Mouse (Mus musculus) forebrain, embryonic 15.5 days (tissue): Measurements from ENCODE around the gene Nelfb. TPM values are rescaled to one million over a fixed set of nuclear protein-coding genes. Genes with fewer than 3 reads are reported as not detected.

ENCODE experiments used
- ATAC-seq: fragments of 200-750 bp; cut with Nextera tagmentation; replicated peaks from 2 replicates; pipeline ENCODE4 v1.8.0; 2017; ENCODE audit warnings: mild to moderate bottlenecking, moderate TSS enrichment, moderate library complexity
- H3K27ac ChIP-seq: fragments of 300-500 bp; sonication (generic); replicated peaks from 2 replicates; pipeline ENCODE4 v1.5.1; 2015; ENCODE audit warnings: mild to moderate bottlenecking, inconsistent platforms
- H3K27me3 ChIP-seq: fragments of 300-500 bp; sonication (generic); 2 replicates; pipeline ENCODE4 v1.6.1; 2015; ENCODE audit warnings: inconsistent platforms
- H3K36me3 ChIP-seq: fragments of 300-500 bp; sonication (generic); 2 replicates; pipeline ENCODE4 v1.6.1; 2015; ENCODE audit warnings: mild to moderate bottlenecking, inconsistent platforms
- H3K4me1 ChIP-seq: fragments of 300-500 bp; sonication (generic); 2 replicates; pipeline ENCODE4 v1.6.1; 2015; ENCODE audit warnings: inconsistent platforms
- H3K4me2 ChIP-seq: fragments of 300-500 bp; sonication (generic); replicated peaks from 2 replicates; pipeline ENCODE4 v1.6.1; 2015; ENCODE audit warnings: mild to moderate bottlenecking, inconsistent platforms
- H3K4me3 ChIP-seq: fragments of 300-500 bp; sonication (generic); 2 replicates; pipeline ENCODE4 v1.5.1; 2015; ENCODE audit warnings: mild to moderate bottlenecking, inconsistent platforms
- H3K9ac ChIP-seq: fragments of 300-500 bp; sonication (generic); replicated peaks from 2 replicates; pipeline ENCODE4 v1.6.1; 2015; ENCODE audit warnings: mild to moderate bottlenecking, inconsistent platforms
- H3K9me3 ChIP-seq: fragments of 300-500 bp; sonication (generic); 2 replicates; pipeline ENCODE4 v1.6.1; 2016; ENCODE audit warnings: inconsistent platforms
- WGBS: fragments of 180-500 bp; shearing (Covaris S2); methylation state at CpG from one replicate; pipeline ENCODE4 v1.1.7; 2015; ENCODE audit warnings: mixed read lengths; 5-methylcytosine and 5-hydroxymethylcytosine counted together
- polyA plus RNA-seq: library from polyadenylated mRNA; unstranded; fragments of >200 nt; fragmentation: Nextera tagmentation; extraction: Ambion mirVana; gene quantifications from 2 replicates; pipeline ENCODE4 v1.2.1, GENCODE M21; 2015

The Nelfb gene
- polyA plus RNA-seq, 1 experiment from 2014 or later: 102 TPM

- H3K4me1 ChIP-seq: peaks cover 29% of the 10 kb centered on the region
- peak overlapping the region; percentile 49 for H3K9ac ChIP-seq
- peak overlapping the region; percentile 91 for H3K4me2 ChIP-seq
- peaks cover 5% of the 10 kb centered on the region; the same call in 1 of the 2 replicates for H3K27me3 ChIP-seq
- H3K4me3 ChIP-seq: peak overlapping the region; percentile 59
- WGBS: under 1% methylated on average over 29 of the region's 29 CpGs
- H3K36me3 ChIP-seq: peaks cover 4% of the 10 kb centered on the region; the same call in 1 of the 2 replicates
- peak; percentile 84 for ATAC-seq
- no peaks in the 10 kb centered on the region for H3K9me3 ChIP-seq
- H3K27ac ChIP-seq: peak overlapping the region; percentile 77
Observed at GRCm38 (mm10) chr2:25240723-25241437, 29.6 kb upstream of the Nelfb start.

GRCm38 (mm10) chr2:25240310-25240709 is 29.0 kb upstream of the Nelfb start:
- peaks cover 29% of the 10 kb centered on the region for H3K4me1 ChIP-seq
- H3K9me3 ChIP-seq: no peaks in the 10 kb centered on the region
- H3K4me3 ChIP-seq: peak overlapping the region; percentile 59
- WGBS: 42% methylated on average over 8 of the region's 8 CpGs
- H3K36me3 ChIP-seq: no peaks in the 10 kb centered on the region
- peak overlapping the region; percentile 49 for H3K9ac ChIP-seq
- H3K27me3 ChIP-seq: peaks cover 5% of the 10 kb centered on the region; the same call in 1 of the 2 replicates
- peak; percentile 33 for ATAC-seq
- H3K27ac ChIP-seq: peak overlapping the region; percentile 77; the same call in 1 of the 2 replicates
- peak overlapping the region; percentile 91 for H3K4me2 ChIP-seq

DNA sequence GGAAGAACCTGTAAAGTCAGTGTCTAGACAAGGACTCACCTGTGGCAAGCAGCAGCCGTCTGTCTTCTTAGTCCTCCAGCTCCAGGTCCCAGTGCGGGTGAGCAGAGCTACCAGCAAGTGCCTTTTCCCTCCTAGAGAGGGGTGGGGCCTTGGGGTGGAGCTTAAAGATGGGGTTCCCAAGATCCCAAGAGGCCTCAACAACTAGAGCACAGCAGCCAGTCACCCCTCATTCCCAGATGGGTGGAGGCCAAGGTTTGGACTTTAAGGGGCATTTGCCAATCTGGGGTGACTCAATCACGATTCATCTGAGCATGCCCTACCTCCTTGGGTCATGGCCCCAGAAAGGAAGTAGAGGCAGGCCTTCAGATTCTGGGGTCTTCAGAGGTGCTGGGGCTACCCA is 28.5 kb upstream of the Nelfb start:
- 89% methylated on average over 3 of the region's 3 CpGs for WGBS
- Histone ChIP-seq H3K36me3 (no peaks in the 10 kb centered on the region), H3K4me2 (no peak overlapping the region), H3K4me3 (no peak overlapping the region), H3K4me1 (peaks cover 29% of the 10 kb centered on the region), H3K27ac (no peak overlapping the region), H3K27me3 (peaks cover 5% of the 10 kb centered on the region; the same call in 1 of the 2 replicates), H3K9me3 (no peaks in the 10 kb centered on the region), H3K9ac (no peak overlapping the region)
- no peak for ATAC-seq

- H3K9ac ChIP-seq: no peak overlapping the region
Observed at GRCm38 (mm10) chr2:25238106-25238505, 26.8 kb upstream of the Nelfb start.

DNA sequence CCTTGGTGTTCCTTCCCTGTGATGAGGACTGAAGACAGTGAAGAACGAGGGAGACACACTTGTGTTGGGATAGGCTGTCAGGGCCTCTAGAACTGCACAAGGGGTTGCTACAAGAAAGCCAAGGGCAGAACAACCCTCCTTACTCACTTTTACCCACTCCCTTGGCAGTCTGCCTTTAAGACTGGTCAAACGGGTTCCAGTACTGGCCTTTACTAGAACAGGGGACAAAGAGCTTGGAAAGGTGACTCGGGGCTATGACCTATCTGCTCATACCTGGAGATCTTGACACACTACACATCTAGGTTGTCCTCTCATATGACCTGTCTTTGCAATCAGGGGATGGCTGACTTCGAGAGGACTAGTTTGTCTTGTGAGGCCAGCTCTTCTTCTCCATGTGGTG is 26.2 kb upstream of the Nelfb start:
- no peaks in the 10 kb centered on the region for H3K9me3 ChIP-seq
- no peak overlapping the region for H3K4me2 ChIP-seq
- H3K9ac ChIP-seq: no peak overlapping the region
- no peak overlapping the region for H3K4me3 ChIP-seq
- H3K36me3 ChIP-seq: no peaks in the 10 kb centered on the region
- H3K27ac ChIP-seq: no peak overlapping the region
- ATAC-seq: no peak
- peaks cover 15% of the 10 kb centered on the region for H3K4me1 ChIP-seq
- WGBS: 71% methylated on average over 4 of the region's 4 CpGs
- H3K27me3 ChIP-seq: peaks cover 5% of the 10 kb centered on the region; the same call in 1 of the 2 replicates

More at GRCm38 (mm10) chr2:25238106-25238505, 26.8 kb upstream of the Nelfb start:
- Histone ChIP-seq H3K36me3 (no peaks in the 10 kb centered on the region), H3K9me3 (no peaks in the 10 kb centered on the region), H3K27me3 (peaks cover 5% of the 10 kb centered on the region; the same call in 1 of the 2 replicates), H3K4me1 (peaks cover 21% of the 10 kb centered on the region), H3K4me2 (no peak overlapping the region), H3K27ac (no peak overlapping the region), H3K4me3 (no peak overlapping the region)
- ATAC-seq: no peak

DNA sequence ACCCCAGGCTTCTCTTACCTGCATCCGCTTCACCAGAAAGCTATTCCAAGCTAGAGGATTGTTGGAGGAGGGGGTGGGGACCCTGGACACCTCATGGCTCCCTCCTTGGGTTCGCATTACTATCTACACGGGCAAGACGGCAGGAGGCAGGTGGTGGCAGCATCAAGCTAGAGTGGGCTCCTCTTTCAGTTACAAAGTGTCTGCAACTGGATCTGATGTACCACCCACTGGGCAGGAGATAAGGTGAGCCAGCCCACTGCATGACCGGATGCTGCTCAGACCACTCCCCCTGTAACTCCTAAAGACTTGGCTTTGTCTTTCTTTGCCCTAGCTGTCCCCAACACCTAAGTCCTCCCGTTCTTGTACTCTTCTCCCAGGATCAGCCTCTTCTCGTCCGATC is 25.3 kb upstream of the Nelfb start, which contains the start of gene Rnf224:
Gene Rnf224 (minus strand): TSS at position 174 of the 400 bp plus-strand sequence.
- Histone ChIP-seq H3K9me3 (no peaks in the 10 kb centered on the region), H3K4me1 (peaks cover 12% of the 10 kb centered on the region), H3K36me3 (no peaks in the 10 kb centered on the region), H3K4me2 (no peak within 1 kb of the TSS), H3K4me3 (no peak within 1 kb of the TSS), H3K27ac (no peak within 1 kb of the TSS), H3K27me3 (peaks cover 5% of the 10 kb centered on the region; the same call in 1 of the 2 replicates), H3K9ac (no peak within 1 kb of the TSS)
- WGBS: 31% methylated on average over 8 of the region's 8 CpGs
- ATAC-seq: no peak

DNA sequence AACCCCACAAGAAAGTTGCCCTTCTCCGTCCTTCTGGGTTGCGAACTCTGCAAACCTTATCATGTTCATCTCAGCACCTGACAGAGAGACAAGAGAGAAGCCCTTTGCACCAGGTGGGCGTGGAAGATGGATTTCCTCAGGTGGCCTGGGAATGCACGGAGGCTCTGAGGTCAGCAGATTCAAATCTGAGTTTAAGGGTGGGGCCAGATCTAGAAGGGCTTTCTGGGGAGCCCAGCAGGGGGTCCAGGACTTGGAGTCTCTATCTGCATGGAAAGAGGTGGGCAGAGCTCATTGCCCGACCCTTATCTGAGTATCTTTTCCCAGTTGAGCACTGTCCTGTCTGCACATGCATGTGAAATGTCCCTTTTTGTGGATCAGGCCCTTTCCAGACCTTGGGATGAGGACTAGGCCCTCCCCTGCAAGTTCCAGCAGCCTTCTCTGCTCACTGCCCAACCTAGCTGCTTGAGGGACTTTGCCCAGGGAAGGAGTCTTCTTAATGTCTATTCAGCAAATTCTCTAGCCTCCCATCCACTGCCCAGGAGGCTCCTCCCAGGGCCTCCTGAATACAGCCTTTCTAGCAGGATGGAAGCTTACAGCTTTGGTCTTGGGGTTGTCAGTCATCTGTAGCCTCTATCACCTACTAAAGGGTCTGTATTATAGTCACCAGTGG is 23.4 kb upstream of the Nelfb start:
- Histone ChIP-seq H3K9me3 (no peaks in the 10 kb centered on the region), H3K27ac (no peak overlapping the region), H3K4me1 (no peaks in the 10 kb centered on the region), H3K4me3 (no peak overlapping the region), H3K9ac (no peak overlapping the region), H3K4me2 (no peak overlapping the region), H3K36me3 (no peaks in the 10 kb centered on the region), H3K27me3 (peaks cover 5% of the 10 kb centered on the region; the same call in 1 of the 2 replicates)
- no peak for ATAC-seq
- WGBS: 78% methylated on average over 5 of the region's 5 CpGs

- ATAC-seq: no peak
- H3K4me2 ChIP-seq: no peak within 1 kb of the TSS
- WGBS: 92% methylated on average over 3 of the region's 3 CpGs
- H3K27me3 ChIP-seq: peaks cover 5% of the 10 kb centered on the region; the same call in 1 of the 2 replicates
- no peak within 1 kb of the TSS for H3K4me3 ChIP-seq
- H3K36me3 ChIP-seq: no peaks in the 10 kb centered on the region
- no peaks in the 10 kb centered on the region for H3K9me3 ChIP-seq
- no peak within 1 kb of the TSS for H3K27ac ChIP-seq
- H3K4me1 ChIP-seq: no peaks in the 10 kb centered on the region
- H3K9ac ChIP-seq: no peak within 1 kb of the TSS
Observed at GRCm38 (mm10) chr2:25234050-25234449, 22.8 kb upstream of the Nelfb start, which contains the start of gene Slc34a3. TSS of gene Slc34a3 (minus strand) at chr2:25234364.

DNA sequence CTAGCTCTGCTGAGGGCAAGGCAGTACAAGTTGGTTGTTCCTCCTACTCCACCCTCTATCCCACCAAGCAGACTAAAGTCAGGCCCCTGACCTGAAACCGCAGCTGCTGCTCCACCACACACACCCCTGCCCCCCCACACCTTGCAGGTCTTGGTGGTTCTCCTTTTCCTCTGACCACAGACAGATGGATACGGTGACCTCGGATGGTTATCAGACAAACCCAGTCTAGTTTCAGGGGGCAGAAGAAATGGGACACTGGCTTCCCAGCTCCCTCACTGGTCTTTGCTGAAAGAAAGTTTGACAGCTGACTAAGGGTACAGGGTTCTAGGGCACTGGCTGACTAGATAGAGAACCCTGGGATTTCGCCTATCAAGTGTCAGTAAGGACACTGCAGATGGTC is 22.1 kb upstream of the Nelfb start:
- H3K4me2 ChIP-seq: no peak overlapping the region
- no peaks in the 10 kb centered on the region for H3K9me3 ChIP-seq
- WGBS: 75% methylated on average over 4 of the region's 4 CpGs
- H3K4me1 ChIP-seq: peaks cover 6% of the 10 kb centered on the region; the same call in 1 of the 2 replicates
- no peak overlapping the region for H3K9ac ChIP-seq
- no peaks in the 10 kb centered on the region for H3K36me3 ChIP-seq
- no peak overlapping the region for H3K4me3 ChIP-seq
- no peak overlapping the region for H3K27ac ChIP-seq
- H3K27me3 ChIP-seq: peaks cover 5% of the 10 kb centered on the region; the same call in 1 of the 2 replicates
- no peak for ATAC-seq

- no peak for ATAC-seq
- Histone ChIP-seq H3K36me3 (no peaks in the 10 kb centered on the region), H3K27ac (no peak overlapping the region), H3K4me3 (no peak overlapping the region), H3K4me2 (no peak overlapping the region), H3K4me1 (peaks cover 8% of the 10 kb centered on the region; the same call in 1 of the 2 replicates), H3K9ac (no peak overlapping the region), H3K9me3 (no peaks in the 10 kb centered on the region), H3K27me3 (no peaks in the 10 kb centered on the region)
- 53% methylated on average over 12 of the region's 12 CpGs for WGBS
Observed at GRCm38 (mm10) chr2:25231038-25231437, 19.7 kb upstream of the Nelfb start.

- WGBS: 90% methylated on average over 7 of the region's 7 CpGs
- Histone ChIP-seq H3K27ac (no peak overlapping the region), H3K4me3 (no peak overlapping the region), H3K36me3 (no peaks in the 10 kb centered on the region), H3K4me2 (no peak overlapping the region), H3K9ac (no peak overlapping the region), H3K4me1 (peaks cover 13% of the 10 kb centered on the region), H3K27me3 (no peaks in the 10 kb centered on the region), H3K9me3 (no peaks in the 10 kb centered on the region)
- no peak for ATAC-seq
Observed at GRCm38 (mm10) chr2:25230581-25230980, 19.3 kb upstream of the Nelfb start.

GRCm38 (mm10) chr2:25229582-25229981 is 18.3 kb upstream of the Nelfb start:
- 82% methylated on average over 5 of the region's 5 CpGs for WGBS
- ATAC-seq: no peak
- H3K4me1 ChIP-seq: peaks cover 17% of the 10 kb centered on the region

More at GRCm38 (mm10) chr2:25229582-25229981, 18.3 kb upstream of the Nelfb start:
- Histone ChIP-seq H3K4me2 (no peak overlapping the region), H3K27ac (no peak overlapping the region), H3K36me3 (no peaks in the 10 kb centered on the region), H3K9ac (no peak overlapping the region), H3K9me3 (no peaks in the 10 kb centered on the region), H3K4me3 (no peak overlapping the region), H3K27me3 (no peaks in the 10 kb centered on the region)
